Mouse (Mus musculus) gonadal fat pad, adult 2 months (tissue): ENCODE measurements around the gene Lep. TPM values are rescaled to one million over a fixed set of nuclear protein-coding genes. Genes with fewer than 3 reads are reported as not detected.

Experiments
- DNase-seq: peaks from one replicate; pipeline ENCODE4 v3.0.0-alpha.2; 2012; ENCODE audit warnings: low read depth
- polyA plus RNA-seq: library from polyadenylated mRNA; depleted of rRNA; stranded (reverse); fragments of >200 nt; gene quantifications from 2 replicates; pipeline ENCODE4 v1.2.3, GENCODE M21; 2012; rRNA removed

The Lep gene
- polyA plus RNA-seq: 112 and 748 TPM in 2 replicates

GRCm38 (mm10) chr6:29059846-29060685 lies at the start of gene Lep:
Lep (plus strand) TSS chr6:29060220.
- no peak for DNase-seq

GRCm38 (mm10) chr6:29011651-29012050 lies 48.4 kb upstream of the Lep start:
- DNase-seq: no peak

GRCm38 (mm10) chr6:29013216-29013615 lies 46.8 kb upstream of the Lep start:
- no peak for DNase-seq

GRCm38 (mm10) chr6:29016891-29017412 lies 43.1 kb upstream of the Lep start:
- DNase-seq: no peak

GRCm38 (mm10) chr6:29019756-29020720 lies 40.0 kb upstream of the Lep start:
- DNase-seq: no peak

- DNase-seq: no peak
Measured at GRCm38 (mm10) chr6:29020937-29021336, 39.1 kb upstream of the Lep start.

GRCm38 (mm10) chr6:29021501-29021900 lies 38.5 kb upstream of the Lep start:
- no peak for DNase-seq

GRCm38 (mm10) chr6:29022115-29022514 lies 37.9 kb upstream of the Lep start:
- DNase-seq: no peak

- no peak for DNase-seq
Measured at GRCm38 (mm10) chr6:29023206-29023967, 36.6 kb upstream of the Lep start.

GRCm38 (mm10) chr6:29024000-29024417 lies 36.0 kb upstream of the Lep start:
- DNase-seq: no peak

- no peak for DNase-seq
Measured at GRCm38 (mm10) chr6:29025796-29026482, 34.1 kb upstream of the Lep start.

- DNase-seq: no peak
Measured at GRCm38 (mm10) chr6:29026766-29027165, 33.3 kb upstream of the Lep start.

GRCm38 (mm10) chr6:29028129-29028528 lies 31.9 kb upstream of the Lep start:
- DNase-seq: no peak

GRCm38 (mm10) chr6:29029521-29029920 lies 30.5 kb upstream of the Lep start:
- DNase-seq: no peak

- DNase-seq: no peak
Measured at GRCm38 (mm10) chr6:29031216-29031615, 28.8 kb upstream of the Lep start.

GRCm38 (mm10) chr6:29031704-29032310 lies 28.2 kb upstream of the Lep start:
- DNase-seq: no peak

GRCm38 (mm10) chr6:29032411-29032810 lies 27.6 kb upstream of the Lep start:
- peak; percentile 83 for DNase-seq

- no peak for DNase-seq
Measured at GRCm38 (mm10) chr6:29033981-29034646, 25.9 kb upstream of the Lep start.

- DNase-seq: no peak
Measured at GRCm38 (mm10) chr6:29036698-29037097, 23.3 kb upstream of the Lep start.

- no peak for DNase-seq
Measured at GRCm38 (mm10) chr6:29040266-29040665, 19.8 kb upstream of the Lep start.
